Mouse (Mus musculus) intestine, postnatal 0 days (tissue): ENCODE measurements at regions not wholly inside any gene's neighbourhood (a gene's known extent, or its start where the extent isn't known, plus 50 kb on each side); places are given as distances from the start of the nearest gene placed in this dataset.

Experiments
- ATAC-seq: fragments of 200-750 bp; cut with Nextera tagmentation; 2 replicates; pipeline ENCODE4 v1.8.0; 2017; ENCODE audit warnings: mild to moderate bottlenecking, moderate TSS enrichment, moderate library complexity
- H3K27ac ChIP-seq: fragments of 300-500 bp; sonication (generic); 2 replicates; pipeline ENCODE4 v1.5.1; 2014; ENCODE audit warnings: mild to moderate bottlenecking, low read depth, low read length, moderate library complexity
- H3K27me3 ChIP-seq: fragments of 300-500 bp; sonication (generic); replicated peaks from 2 replicates; pipeline ENCODE4 v1.6.1; 2014; ENCODE audit warnings: low read length, mixed read lengths; ENCODE audit not compliant: control insufficient read depth, insufficient read depth
- H3K36me3 ChIP-seq: fragments of 300-500 bp; sonication (generic); 2 replicates; pipeline ENCODE4 v1.6.1; 2014; ENCODE audit warnings: mild to moderate bottlenecking, moderate library complexity; ENCODE audit not compliant: control insufficient read depth, insufficient read depth
- H3K4me1 ChIP-seq: fragments of 300-500 bp; sonication (generic); replicated peaks from 2 replicates; pipeline ENCODE4 v1.6.1; 2014; ENCODE audit warnings: antibody characterized with exemption, low read length, mixed read lengths; ENCODE audit not compliant: control insufficient read depth, insufficient read depth
- H3K4me2 ChIP-seq: fragments of 300-500 bp; sonication (generic); replicated peaks from 2 replicates; pipeline ENCODE4 v1.6.1; 2014; ENCODE audit warnings: low read depth, mild to moderate bottlenecking, moderate library complexity
- H3K4me3 ChIP-seq: fragments of 300-500 bp; sonication (generic); 2 replicates; pipeline ENCODE4 v1.5.1; 2014; ENCODE audit warnings: low read depth, low read length
- H3K9ac ChIP-seq: fragments of 300-500 bp; sonication (generic); 2 replicates; pipeline ENCODE4 v1.6.1; 2014; ENCODE audit warnings: mild to moderate bottlenecking, low read depth, low read length
- H3K9me3 ChIP-seq: fragments of 300-500 bp; sonication (generic); 2 replicates; pipeline ENCODE4 v1.6.1; 2016; ENCODE audit warnings: mixed run types; ENCODE audit not compliant: control insufficient read depth
- CTCF ChIP-seq: sonication (generic); IDR thresholded peaks from 2 replicates; pipeline ENCODE4 v1.5.1; 2016; ENCODE audit warnings: low read depth, mild to moderate bottlenecking, control low read depth, antibody characterized with exemption, moderate library complexity
- WGBS: fragments of 180-500 bp; shearing (Covaris S2); extraction: QIAGEN DNeasy Blood & Tissue Kit; methylation state at CpG from one replicate; pipeline ENCODE4 v1.1.7; 2014; 5-methylcytosine and 5-hydroxymethylcytosine counted together

GRCm38 (mm10) chr8:78027371-78027770, 185.7 kb upstream of the Ttc29 start:
- Histone ChIP-seq H3K4me2 (no peak overlapping the region), H3K4me3 (no peak overlapping the region), H3K27me3 (no peaks in the 10 kb centered on the region), H3K9me3 (no peaks in the 10 kb centered on the region), H3K27ac (no peak overlapping the region), H3K36me3 (no peaks in the 10 kb centered on the region), H3K4me1 (0 out of 2 replicates have a peak, but pooled peaks cover 4% of the 10 kb centered on the region), H3K9ac (no peak overlapping the region)
- no peak for TF ChIP-seq CTCF
- no peak for ATAC-seq
- 87% methylated on average over 2 of the region's 2 CpGs for WGBS

- no peak for ATAC-seq
- no peak for TF ChIP-seq CTCF
- Histone ChIP-seq H3K27me3 (no peaks in the 10 kb centered on the region), H3K36me3 (no peaks in the 10 kb centered on the region), H3K9me3 (no peaks in the 10 kb centered on the region), H3K4me2 (no peak overlapping the region), H3K4me1 (0 out of 2 replicates have a peak, but pooled peaks cover 4% of the 10 kb centered on the region), H3K9ac (no peak overlapping the region), H3K27ac (no peak overlapping the region), H3K4me3 (no peak overlapping the region)
- WGBS, result 70% methylated on average over 1 of the region's 1 CpGs
Observed at GRCm38 (mm10) chr8:78028928-78029327, 184.2 kb upstream of the Ttc29 start.

- TF ChIP-seq CTCF, result no peak
- Histone ChIP-seq H3K4me2 (no peak overlapping the region), H3K4me1 (0 out of 2 replicates have a peak, but pooled peaks cover 4% of the 10 kb centered on the region), H3K36me3 (no peaks in the 10 kb centered on the region), H3K9me3 (no peaks in the 10 kb centered on the region), H3K4me3 (no peak overlapping the region), H3K27ac (no peak overlapping the region), H3K9ac (no peak overlapping the region), H3K27me3 (no peaks in the 10 kb centered on the region)
- no peak for ATAC-seq
- 68% methylated on average over 4 of the region's 4 CpGs for WGBS
Observed at GRCm38 (mm10) chr8:78031811-78032210, 181.3 kb upstream of the Ttc29 start.

- ATAC-seq, result no peak
- 0 out of 2 replicates have a peak, but pooled peaks cover 4% of the 10 kb centered on the region for H3K4me1 ChIP-seq
- H3K27ac ChIP-seq, result no peak overlapping the region
- H3K36me3 ChIP-seq, result no peaks in the 10 kb centered on the region
- H3K9me3 ChIP-seq, result no peaks in the 10 kb centered on the region
- H3K4me2 ChIP-seq, result no peak overlapping the region
- H3K27me3 ChIP-seq, result no peaks in the 10 kb centered on the region
- TF ChIP-seq CTCF, result no peak
- H3K4me3 ChIP-seq, result no peak overlapping the region
- H3K9ac ChIP-seq, result no peak overlapping the region
- 73% methylated on average over 4 of the region's 4 CpGs for WGBS
Observed at GRCm38 (mm10) chr8:78034687-78035086, 178.4 kb upstream of the Ttc29 start.

- H3K9me3 ChIP-seq, result no peaks in the 10 kb centered on the region
- no peaks in the 10 kb centered on the region for H3K27me3 ChIP-seq
- no peak overlapping the region for H3K27ac ChIP-seq
- H3K36me3 ChIP-seq, result no peaks in the 10 kb centered on the region
- H3K9ac ChIP-seq, result no peak overlapping the region
- WGBS, result 88% methylated on average over 1 of the region's 1 CpGs
- no peaks in the 10 kb centered on the region for H3K4me1 ChIP-seq
- no peak overlapping the region for H3K4me2 ChIP-seq
- TF ChIP-seq CTCF, result no peak
- no peak for ATAC-seq
- H3K4me3 ChIP-seq, result no peak overlapping the region
Observed at GRCm38 (mm10) chr8:78037218-78037617, 175.9 kb upstream of the Ttc29 start.

GRCm38 (mm10) chr8:78046691-78047090, 166.4 kb upstream of the Ttc29 start:
- ATAC-seq, result no peak
- no peak overlapping the region for H3K4me3 ChIP-seq
- no peaks in the 10 kb centered on the region for H3K27me3 ChIP-seq
- H3K4me1 ChIP-seq, result no peaks in the 10 kb centered on the region
- no peaks in the 10 kb centered on the region for H3K9me3 ChIP-seq
- H3K4me2 ChIP-seq, result no peak overlapping the region
- H3K36me3 ChIP-seq, result no peaks in the 10 kb centered on the region
- TF ChIP-seq CTCF, result no peak
- H3K9ac ChIP-seq, result no peak overlapping the region
- no peak overlapping the region for H3K27ac ChIP-seq
- 87% methylated on average over 3 of the region's 3 CpGs for WGBS

GRCm38 (mm10) chr8:78050768-78051167, 162.3 kb upstream of the Ttc29 start:
- no peak overlapping the region for H3K4me3 ChIP-seq
- no peak overlapping the region for H3K9ac ChIP-seq
- peak; percentile 48 for TF ChIP-seq CTCF
- H3K9me3 ChIP-seq, result no peaks in the 10 kb centered on the region
- no peaks in the 10 kb centered on the region for H3K4me1 ChIP-seq
- no peak overlapping the region for H3K4me2 ChIP-seq
- no peak for ATAC-seq
- WGBS, result 67% methylated on average over 3 of the region's 3 CpGs
- no peaks in the 10 kb centered on the region for H3K36me3 ChIP-seq
- H3K27ac ChIP-seq, result no peak overlapping the region
- H3K27me3 ChIP-seq, result no peaks in the 10 kb centered on the region
